Mouse (Mus musculus) left cerebral cortex, postnatal 4 days (tissue): Measurements from ENCODE around the gene Pex19. TPM values are rescaled to one million over a fixed set of nuclear protein-coding genes. Genes with fewer than 3 reads are reported as not detected.

Experiments used
- DNase-seq: peaks from one replicate; pipeline ENCODE4 v3.0.0-alpha.2; 2022
- intact Hi-C: fragments of 180-260 bp; cut with DNase I; formaldehyde crosslinking; loops from one replicate; pipeline ENCODE4 v1.15.1; 2025
- total RNA-seq, 2 experiments: library from RNA; stranded (reverse); gene quantifications; 2 replicates each; pipeline ENCODE4 v1.2.3; 2021

Pex19 gene
- total RNA-seq, 2 experiments from 2014 or later = 73.9 to 84.3 TPM

DNA sequence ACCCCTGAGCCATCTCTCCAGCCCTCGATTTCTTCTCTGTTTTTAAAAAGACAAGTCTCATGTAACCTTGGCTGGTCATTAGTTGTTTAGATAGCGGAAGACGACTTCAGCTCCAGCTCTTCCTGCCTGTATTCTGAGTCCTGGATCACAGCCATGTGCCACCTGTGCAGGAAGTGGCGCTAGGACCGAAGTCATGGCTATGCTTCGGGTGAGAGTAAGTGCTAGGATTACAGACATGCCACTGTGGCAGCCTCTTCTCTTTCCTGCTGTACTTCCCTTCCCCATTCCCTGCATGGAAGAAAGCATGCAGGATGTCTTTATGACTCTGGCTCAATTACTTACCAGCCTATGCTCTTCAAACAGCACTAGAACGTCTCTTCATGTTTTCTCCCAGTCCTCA, 52.5 kb downstream of the Pex19 start:
- intact Hi-C loops = no loop called here
- no peak for DNase-seq

DNA sequence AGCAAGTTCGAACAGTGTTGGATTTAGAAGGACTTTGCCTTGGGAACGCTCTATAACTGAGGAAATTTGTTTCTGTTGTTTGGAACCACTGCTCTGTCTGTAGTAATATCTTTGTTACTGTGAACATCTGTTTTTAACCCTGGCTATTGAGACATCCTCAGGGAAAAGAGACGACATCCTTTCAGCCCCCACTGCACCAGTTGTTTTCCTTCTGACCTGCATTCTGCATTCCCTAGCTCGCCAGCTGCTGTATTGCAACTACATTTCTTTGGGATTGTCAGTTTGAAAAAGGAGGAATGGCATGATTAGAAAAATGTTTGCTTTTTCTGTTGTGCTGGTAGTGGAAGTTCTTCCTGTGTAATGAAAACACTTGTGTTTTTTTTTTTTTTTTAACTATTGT, 54.3 kb downstream of the Pex19 start:
- no peak for DNase-seq
- intact Hi-C loops = no loop called here

DNA sequence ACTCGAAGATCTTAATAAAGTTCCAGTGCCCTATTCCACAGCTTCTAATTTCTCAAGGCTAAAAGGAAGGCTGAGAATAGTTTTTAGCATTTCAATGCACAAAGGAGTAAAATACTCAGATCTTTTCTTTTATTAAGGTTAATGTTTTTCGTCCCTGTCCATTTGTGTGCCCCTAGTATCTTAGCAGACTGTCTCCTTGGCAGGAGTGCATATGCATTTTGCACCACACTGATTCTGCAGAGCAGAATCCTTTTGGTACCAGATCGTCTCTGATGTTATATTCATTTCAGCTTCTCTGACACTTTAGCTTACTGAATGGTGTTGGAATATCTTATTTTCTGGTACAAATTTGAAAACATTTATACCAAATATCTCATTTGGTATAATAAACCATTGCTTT, 55.2 kb downstream of the Pex19 start:
- intact Hi-C loops = no loop called here
- no peak for DNase-seq

DNA sequence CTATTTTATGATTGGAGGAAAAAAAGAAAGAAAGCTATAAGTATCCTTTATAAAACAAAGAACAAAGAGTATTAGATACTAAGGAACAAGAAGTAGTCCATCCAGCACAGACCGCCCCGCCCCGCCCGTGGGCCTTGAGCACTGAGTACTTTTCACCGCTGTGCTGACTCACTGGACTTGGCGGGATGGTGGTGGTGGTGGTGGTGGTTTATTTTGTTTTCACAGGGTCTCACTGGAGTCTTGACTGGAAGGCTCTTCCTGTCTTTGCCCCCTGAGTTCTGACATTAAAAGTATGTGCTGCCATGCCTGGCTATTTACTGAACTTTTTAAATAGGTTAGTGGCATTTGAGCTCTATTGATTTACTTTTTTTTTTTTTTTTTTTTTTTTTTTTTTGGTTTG, 56.5 kb downstream of the Pex19 start:
- DNase-seq = no peak
- intact Hi-C loops = no loop called here

DNA sequence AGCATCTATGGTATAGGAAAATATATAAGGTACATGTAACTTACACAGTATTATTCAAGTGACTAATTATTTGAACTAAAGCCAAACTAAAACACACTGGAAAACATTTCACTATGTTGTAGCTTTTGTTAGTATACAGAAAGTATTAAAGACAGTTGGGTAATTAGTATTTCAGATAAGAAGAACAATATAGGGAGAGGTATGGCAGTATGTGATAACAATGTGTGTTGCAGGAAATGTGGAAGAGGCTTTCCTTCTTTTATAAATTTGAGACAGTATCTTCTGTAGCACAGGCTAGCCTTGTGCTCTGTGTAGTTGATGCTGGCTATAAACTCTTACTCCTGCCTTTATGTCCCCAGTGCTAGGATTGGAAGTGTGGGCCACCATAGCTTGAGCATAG, 57.4 kb downstream of the Pex19 start:
- intact Hi-C loops = no loop called here
- no peak for DNase-seq

Other genes starting within 250 kb of the Pex19 start
- gene Gm10521, start 231.1 kb upstream of the Pex19 start, total RNA-seq = not detected
- gene Slamf6, start 209.2 kb upstream of the Pex19 start, total RNA-seq = not detected
- gene Vangl2, start 98.3 kb upstream of the Pex19 start, total RNA-seq = 10 to 100 TPM; 62.0 to 65.3 TPM
- under 1 TPM; 0.32 to 0.44 TPM for gene Nhlh1, start 69.2 kb upstream of the Pex19 start, total RNA-seq
- gene Copa, start 44.2 kb upstream of the Pex19 start, total RNA-seq = 100 to 1,000 TPM; 195 to 198 TPM
- 10 to 100 TPM; 80.0 to 85.3 TPM for gene Ncstn, start 44.0 kb upstream of the Pex19 start, total RNA-seq
- gene Dcaf8, start 21.3 kb downstream of the Pex19 start, total RNA-seq = 10 to 100 TPM; 71.9 to 75.8 TPM
- gene Pea15a, start 80.0 kb downstream of the Pex19 start, total RNA-seq = 100 to 1,000 TPM; 314 to 321 TPM
- gene Casq1, start 93.1 kb downstream of the Pex19 start, total RNA-seq = under 1 TPM; 0.62 to 0.82 TPM
- gene Atp1a4, start 131.7 kb downstream of the Pex19 start, total RNA-seq = under 1 TPM in 1 of 2 experiments, not detected in 1; 0.58 TPM
- gene Igsf8, start 134.9 kb downstream of the Pex19 start, total RNA-seq = 100 to 1,000 TPM; 157 to 165 TPM
- 100 to 1,000 TPM; 211 to 226 TPM for gene Atp1a2, start 171.3 kb downstream of the Pex19 start, total RNA-seq
- 10 to 100 TPM; 23.5 to 27.4 TPM for gene Kcnj9, start 202.6 kb downstream of the Pex19 start, total RNA-seq
- gene Kcnj10, start 214.5 kb downstream of the Pex19 start, total RNA-seq = 10 to 100 TPM; 20.4 to 21.3 TPM
- 10 to 100 TPM; 11.1 TPM for gene Pigm, start 249.8 kb downstream of the Pex19 start, total RNA-seq